Mouse (Mus musculus) E14TG2a.4 (cell line): ENCODE data around the gene Kdm5a.

Source experiments
- H3K27me3 ChIP-seq: 2 replicates; pipeline ENCODE4 v1.6.1; 2014; ENCODE audit warnings: low read length, control low read depth; ENCODE audit not compliant: insufficient read depth
- H3K36me3 ChIP-seq: 2 replicates; pipeline ENCODE4 v1.6.1; 2014; ENCODE audit warnings: low read length, control low read depth; ENCODE audit not compliant: insufficient read depth
- H3K4me1 ChIP-seq: replicated peaks from 2 replicates; pipeline ENCODE4 v1.6.1; 2014; ENCODE audit warnings: low read depth, low read length, control low read depth
- H3K4me3 ChIP-seq: replicated peaks from 2 replicates; pipeline ENCODE4 v1.5.1; 2014; ENCODE audit warnings: mild to moderate bottlenecking, low read length
- H3K9me3 ChIP-seq: 2 replicates; pipeline ENCODE4 v1.6.1; 2014; ENCODE audit warnings: low read length, control low read depth
- CTCF ChIP-seq: conservative IDR thresholded peaks from 2 replicates; pipeline ENCODE4 v1.5.1; 2014; ENCODE audit warnings: low read length
- NANOG ChIP-seq: IDR thresholded peaks from 2 replicates; pipeline ENCODE4 v1.6.1; 2014; ENCODE audit warnings: borderline replicate concordance, low read length, mixed read lengths
- POU5F1 ChIP-seq: IDR thresholded peaks from 2 replicates; pipeline ENCODE4 v1.6.1; 2014; ENCODE audit warnings: low read length, borderline replicate concordance

Gene Kdm5a

GRCm38 (mm10) chr6:120471991-120472441 is 108.1 kb downstream of the Kdm5a start:
- Histone ChIP-seq H3K9me3 (no peaks in the 10 kb centered on the region), H3K36me3 (0 out of 2 replicates have a peak, but pooled peaks cover 3% of the 10 kb centered on the region), H3K4me1 (peaks cover 30% of the 10 kb centered on the region), H3K4me3 (no peak overlapping the region), H3K27me3 (no peaks in the 10 kb centered on the region; the same call in 1 of the 2 replicates)
- no peak for TF ChIP-seq POU5F1
- no peak for TF ChIP-seq NANOG
- no peak for TF ChIP-seq CTCF

- H3K4me1 ChIP-seq = peaks cover 30% of the 10 kb centered on the region
- H3K4me3 ChIP-seq = no peak overlapping the region
- no peaks in the 10 kb centered on the region for H3K9me3 ChIP-seq
- H3K36me3 ChIP-seq = 0 out of 2 replicates have a peak, but pooled peaks cover 3% of the 10 kb centered on the region
- TF ChIP-seq NANOG = no peak
- H3K27me3 ChIP-seq = peaks cover 3% of the 10 kb centered on the region; the same call in 1 of the 2 replicates
These were observed 108.7 kb downstream of the Kdm5a start for GRCm38 (mm10) chr6:120472455-120473140.

- peaks cover 3% of the 10 kb centered on the region; the same call in 1 of the 2 replicates for H3K27me3 ChIP-seq
- H3K4me3 ChIP-seq = 0 out of 2 replicates have a peak overlapping the region, but pooled peaks have one; percentile 4
- peaks cover 30% of the 10 kb centered on the region for H3K4me1 ChIP-seq
- H3K36me3 ChIP-seq = peaks cover 9% of the 10 kb centered on the region
- no peaks in the 10 kb centered on the region for H3K9me3 ChIP-seq
- TF ChIP-seq NANOG = no peak
- no peak for TF ChIP-seq CTCF
- TF ChIP-seq POU5F1 = no peak
These were observed 109.5 kb downstream of the Kdm5a start for GRCm38 (mm10) chr6:120473427-120473826.

GRCm38 (mm10) chr6:120475288-120475687 is 111.4 kb downstream of the Kdm5a start:
- no peak overlapping the region for H3K4me3 ChIP-seq
- TF ChIP-seq POU5F1 (no peak), CTCF (no peak), NANOG (no peak)
- no peaks in the 10 kb centered on the region for H3K9me3 ChIP-seq

GRCm38 (mm10) chr6:120479302-120479701 is 115.4 kb downstream of the Kdm5a start:
- H3K36me3 ChIP-seq = peaks cover 17% of the 10 kb centered on the region
- peaks cover 3% of the 10 kb centered on the region; the same call in 1 of the 2 replicates for H3K27me3 ChIP-seq
- H3K4me1 ChIP-seq = peaks cover 11% of the 10 kb centered on the region
- TF ChIP-seq POU5F1 (no peak), CTCF (no peak), NANOG (no peak)
- no peak overlapping the region for H3K4me3 ChIP-seq
- no peaks in the 10 kb centered on the region for H3K9me3 ChIP-seq

More at GRCm38 (mm10) chr6:120475288-120475687, 111.4 kb downstream of the Kdm5a start:
- Histone ChIP-seq H3K36me3 (peaks cover 10% of the 10 kb centered on the region), H3K27me3 (peaks cover 3% of the 10 kb centered on the region; the same call in 1 of the 2 replicates), H3K4me1 (peaks cover 30% of the 10 kb centered on the region)

GRCm38 (mm10) chr6:120480361-120480760 is 116.4 kb downstream of the Kdm5a start:
- no peak for TF ChIP-seq NANOG
- no peak for TF ChIP-seq CTCF
- no peak for TF ChIP-seq POU5F1

GRCm38 (mm10) chr6:120481538-120481937 is 117.6 kb downstream of the Kdm5a start:
- Histone ChIP-seq H3K9me3 (no peaks in the 10 kb centered on the region), H3K27me3 (peaks cover 10% of the 10 kb centered on the region), H3K4me3 (no peak overlapping the region), H3K4me1 (peaks cover 10% of the 10 kb centered on the region), H3K36me3 (peaks cover 14% of the 10 kb centered on the region)
- TF ChIP-seq CTCF = peak; percentile 51
- TF ChIP-seq POU5F1 = no peak

More at GRCm38 (mm10) chr6:120480361-120480760, 116.4 kb downstream of the Kdm5a start:
- Histone ChIP-seq H3K9me3 (no peaks in the 10 kb centered on the region), H3K36me3 (peaks cover 17% of the 10 kb centered on the region), H3K27me3 (peaks cover 3% of the 10 kb centered on the region; the same call in 1 of the 2 replicates), H3K4me1 (peaks cover 10% of the 10 kb centered on the region), H3K4me3 (no peak overlapping the region)

- H3K9me3 ChIP-seq = no peaks in the 10 kb centered on the region
- TF ChIP-seq POU5F1 = no peak
- no peak for TF ChIP-seq NANOG
- TF ChIP-seq CTCF = no peak
- H3K27me3 ChIP-seq = peaks cover 12% of the 10 kb centered on the region
- peaks cover 10% of the 10 kb centered on the region for H3K4me1 ChIP-seq
- peaks cover 14% of the 10 kb centered on the region for H3K36me3 ChIP-seq
- no peak overlapping the region for H3K4me3 ChIP-seq
These were observed 118.1 kb downstream of the Kdm5a start for GRCm38 (mm10) chr6:120482021-120482420.

GRCm38 (mm10) chr6:120482756-120483155 is 118.8 kb downstream of the Kdm5a start:
- Histone ChIP-seq H3K4me3 (no peak overlapping the region), H3K9me3 (no peaks in the 10 kb centered on the region), H3K36me3 (peaks cover 14% of the 10 kb centered on the region), H3K27me3 (peaks cover 11% of the 10 kb centered on the region), H3K4me1 (peaks cover 10% of the 10 kb centered on the region)
- TF ChIP-seq NANOG (no peak), POU5F1 (no peak), CTCF (no peak)
